Comparison of ENCODE assay signal across 22 mouse cellular contexts in genomic region chr3:155688358-155688757, GRCm38 (mm10).
A peak's percentile ranks its signal among the peaks of the same experiment; 100 is the strongest.
DNase-seq lines count a peak whose midpoint lies in the region; ATAC-seq lines count a peak whose summit lies in the region.
"Had no signal": no experiment of that assay in that cellular context is flagged by ENCODE, and none has a peak within 500 bp of the region (broad histone marks: within the 10 kb centered on the region; RNA-seq: fewer than 3 reads in every experiment).

No protein-coding gene starts in this region.

- no peaks in the 10 kb centered on the region for H3K36me3 ChIP-seq in forebrain, embryonic 14.5 days (ENCODE audit: control insufficient read depth, insufficient read depth, low read length)
- H3K36me3 ChIP-seq in forebrain, embryonic 10.5 days (replicated peaks): no peaks in the 10 kb centered on the region
- H3K36me3 ChIP-seq in heart, embryonic 12.5 days: no peaks in the 10 kb centered on the region
- H3K36me3 ChIP-seq: hindbrain, embryonic 13.5 days; intestine, embryonic 15.5 days; limb, embryonic 10.5 days; midbrain, embryonic 12.5 days; stomach, embryonic 15.5 days had no signal

- WGBS in forebrain, embryonic 14.5 days: 51% methylated on average over 5 of the region's 5 CpGs
- WGBS in forebrain, embryonic 10.5 days: 88% methylated on average over 5 of the region's 5 CpGs
- 81% methylated on average over 5 of the region's 5 CpGs for WGBS in heart, embryonic 12.5 days

- peak; percentile 82 for ATAC-seq in forebrain, embryonic 14.5 days
- no peak for ATAC-seq in heart, embryonic 12.5 days (ENCODE audit: insufficient number of reproducible peaks, low FRiP score)
- ATAC-seq: intestine, embryonic 15.5 days had no signal

- H3K9me3 ChIP-seq in forebrain, embryonic 14.5 days (replicated peaks; ENCODE audit: control insufficient read depth, low read length): no peaks in the 10 kb centered on the region
- no peaks in the 10 kb centered on the region for H3K9me3 ChIP-seq in forebrain, embryonic 10.5 days
- no peaks in the 10 kb centered on the region for H3K9me3 ChIP-seq in heart, embryonic 12.5 days (replicated peaks)
- H3K9me3 ChIP-seq: hindbrain, embryonic 13.5 days; intestine, embryonic 15.5 days; limb, embryonic 10.5 days; midbrain, embryonic 12.5 days; stomach, embryonic 15.5 days had no signal

- H3K27me3 ChIP-seq in forebrain, embryonic 14.5 days (replicated peaks; ENCODE audit: control insufficient read depth, insufficient read depth, low read length): no peaks in the 10 kb centered on the region
- no peaks in the 10 kb centered on the region for H3K27me3 ChIP-seq in forebrain, embryonic 10.5 days (ENCODE audit: poor library complexity, severe bottlenecking)
- H3K27me3 ChIP-seq in heart, embryonic 12.5 days (replicated peaks): no peaks in the 10 kb centered on the region
- H3K27me3 ChIP-seq: hindbrain, embryonic 13.5 days; intestine, embryonic 15.5 days; midbrain, embryonic 12.5 days; stomach, embryonic 15.5 days had no signal

- no peaks in the 10 kb centered on the region for H3K4me1 ChIP-seq in forebrain, embryonic 14.5 days (ENCODE audit: control insufficient read depth, insufficient read depth, low read length)
- no peaks in the 10 kb centered on the region for H3K4me1 ChIP-seq in forebrain, embryonic 10.5 days
- H3K4me1 ChIP-seq in heart, embryonic 12.5 days (replicated peaks): no peaks in the 10 kb centered on the region
- H3K4me1 ChIP-seq: intestine, embryonic 15.5 days; limb, embryonic 10.5 days; midbrain, embryonic 12.5 days; stomach, embryonic 15.5 days had no signal

- no peak overlapping the region for H3K27ac ChIP-seq in forebrain, embryonic 14.5 days (ENCODE audit: low read depth, low read length)
- H3K27ac ChIP-seq in forebrain, embryonic 10.5 days: no peak overlapping the region
- no peak overlapping the region for H3K27ac ChIP-seq in heart, embryonic 12.5 days (ENCODE audit: poor library complexity, severe bottlenecking)
- H3K27ac ChIP-seq: heart, adult 2 months; hindbrain, embryonic 13.5 days; intestine, embryonic 15.5 days; limb, embryonic 10.5 days; midbrain, embryonic 12.5 days; stomach, embryonic 15.5 days had no signal

- DNase-seq in forebrain, embryonic 14.5 days (ENCODE audit: low spot score): peak; percentile 81
- no peak for DNase-seq in forebrain, embryonic 10.5 days (ENCODE audit: extremely low spot score, low spot score)
- peak; percentile 20 for DNase-seq in retina, postnatal 1 day
- DNase-seq in retina, embryonic 14.5 days (ENCODE audit: low spot score): no peak
- peak; percentile 52 to 75 for DNase-seq in layer of hippocampus, adult 18-20 months (ENCODE audit: low spot score in 2 of 2)
- DNase-seq in layer of hippocampus, postnatal 36 days: peak; percentile 45 to 62
- DNase-seq: adrenal gland, postnatal 10 days; cerebellum, adult 8-10 months; gastrocnemius, postnatal 10 days; heart, adult 2 months; heart, postnatal 10 days; lung, adult 2 months; lung, postnatal 36 days; spleen, adult 18-20 months; thymus, adult 2 months had no signal

- H3K4me3 ChIP-seq in forebrain, embryonic 14.5 days (ENCODE audit: low read depth, low read length): no peak overlapping the region
- H3K4me3 ChIP-seq in forebrain, embryonic 10.5 days: no peak overlapping the region
- no peak overlapping the region for H3K4me3 ChIP-seq in heart, embryonic 12.5 days
- H3K4me3 ChIP-seq: heart, adult 2 months; hindbrain, embryonic 13.5 days; intestine, embryonic 15.5 days; limb, embryonic 10.5 days; midbrain, embryonic 12.5 days; stomach, embryonic 15.5 days had no signal

- no peak overlapping the region for H3K4me2 ChIP-seq in forebrain, embryonic 14.5 days (ENCODE audit: low read length)
- H3K4me2 ChIP-seq in heart, embryonic 12.5 days: no peak overlapping the region
- H3K4me2 ChIP-seq: hindbrain, embryonic 13.5 days; intestine, embryonic 15.5 days; liver, embryonic 11.5 days; midbrain, embryonic 12.5 days; stomach, embryonic 15.5 days had no signal

- H3K9ac ChIP-seq in forebrain, embryonic 14.5 days (ENCODE audit: low read length): no peak overlapping the region
- no peak overlapping the region for H3K9ac ChIP-seq in heart, embryonic 12.5 days
- H3K9ac ChIP-seq: hindbrain, embryonic 13.5 days; intestine, embryonic 15.5 days; midbrain, embryonic 12.5 days; stomach, embryonic 15.5 days had no signal

Comparison
In these comparisons a context has a peak if more than half of its experiments do, and no peak if none do; other contexts are left out.
1. DNase-seq: peak in forebrain, embryonic 14.5 days (single experiment), retina, postnatal 1 day (single experiment), layer of hippocampus, adult 18-20 months (2 of 2) and layer of hippocampus, postnatal 36 days (2 of 2); none in forebrain, embryonic 10.5 days (single experiment) and retina, embryonic 14.5 days (single experiment).